Mouse (Mus musculus) lung, postnatal 0 days (tissue): ENCODE data around the gene Cdk5rap1.

Experiments used
- CTCF ChIP-seq: IDR thresholded peaks from 2 replicates; pipeline ENCODE4 v1.5.1; 2016; ENCODE audit warnings: antibody characterized with exemption, mild to moderate bottlenecking
- EP300 ChIP-seq: IDR thresholded peaks from 2 replicates; pipeline ENCODE4 v1.6.1; 2016; ENCODE audit warnings: antibody characterized with exemption, mild to moderate bottlenecking, control low read depth

DNA sequence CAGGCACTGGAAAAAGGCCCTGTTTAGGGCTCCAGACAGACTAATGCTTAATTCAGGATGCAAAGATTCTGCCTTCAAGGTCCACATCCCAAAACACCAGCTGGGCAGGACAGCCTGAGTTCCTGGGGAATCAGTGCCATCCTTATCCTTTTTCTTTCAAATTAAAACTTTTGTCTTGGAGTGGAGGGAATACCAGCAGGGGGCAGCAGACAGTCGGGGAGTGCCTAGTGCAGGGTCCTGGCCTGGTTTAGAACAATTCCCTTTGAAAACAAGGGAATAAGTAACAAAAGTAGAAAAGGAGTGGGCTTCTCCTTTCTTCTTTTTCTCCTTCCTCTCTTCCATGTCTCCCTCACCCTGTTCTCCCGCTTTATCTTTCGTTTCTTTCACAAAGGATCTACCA is 44.3 kb upstream of the Cdk5rap1 start:
- TF ChIP-seq CTCF, result peak; percentile 88
- no peak for TF ChIP-seq EP300
